Mouse (Mus musculus): Measurements from ENCODE around the gene Lrrtm4.

DNA sequence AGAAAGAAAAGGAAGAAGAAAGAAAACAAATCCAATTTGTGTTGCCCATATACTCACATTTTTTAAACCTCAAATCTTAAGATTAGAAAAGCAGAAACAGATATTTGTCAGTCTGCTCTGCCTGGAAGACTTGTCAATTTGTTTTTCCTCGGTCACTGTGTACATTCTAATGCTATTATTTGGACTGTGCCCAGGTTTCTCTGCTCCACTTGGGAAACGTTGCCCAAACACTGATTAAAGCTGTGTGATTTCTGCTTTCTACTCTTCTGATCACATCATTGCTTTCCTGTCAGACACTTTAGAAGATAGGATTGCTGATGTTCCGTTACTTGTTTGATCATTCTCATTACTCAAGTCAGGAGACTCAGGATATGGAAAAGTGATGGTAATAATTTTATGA is 247.1 kb downstream of the Lrrtm4 start:
- TF ChIP-seq CTCF (IDR thresholded peaks at IDR 0.05; ENCODE audit: low read depth) (no peak), EP300 (IDR thresholded peaks at IDR 0.05; ENCODE audit: low read depth) (no peak)
